Mouse (Mus musculus): ENCODE data around the gene Slc25a53. TPM values are rescaled to one million over a fixed set of nuclear protein-coding genes. Genes with fewer than 3 reads are reported as not detected.
A peak's percentile ranks its signal among the peaks of the same experiment; 100 is the strongest.
"Not testable (repeated sequence)": the region's sequence is repeated elsewhere in the genome, so short reads cannot be mapped to it uniquely, and the experiment has no call there.

The Slc25a53 gene
- polyA plus RNA-seq, 1 experiment from 2014 or later: 6.3 TPM

GRCm38 (mm10) chrX:136993641-136994040 lies 44.5 kb downstream of the Slc25a53 start:
- no peaks in the 10 kb centered on the region for H3K4me1 ChIP-seq
- 35% methylated on average over 14 of the region's 14 CpGs for WGBS
- H3K27ac ChIP-seq: no peak overlapping the region
- no peaks in the 10 kb centered on the region for H3K9me3 ChIP-seq
- peak overlapping the region; percentile 52; the same call in 1 of the 2 replicates for H3K4me3 ChIP-seq
- H3K36me3 ChIP-seq: no peaks in the 10 kb centered on the region
- H3K27me3 ChIP-seq (ENCODE audit: insufficient read depth, poor library complexity, severe bottlenecking): peaks cover 43% of the 10 kb centered on the region
- DNase-seq (ENCODE audit: low spot score): no peak

- 11% methylated on average over 26 of the region's 26 CpGs for WGBS
- Histone ChIP-seq H3K4me3 (peak within 1 kb of the TSS; percentile 52), H3K9me3 (no peaks in the 10 kb centered on the region), H3K36me3 (no peaks in the 10 kb centered on the region), H3K27ac (no peak within 1 kb of the TSS), H3K4me1 (no peaks in the 10 kb centered on the region), H3K27me3 (ENCODE audit: insufficient read depth, poor library complexity, severe bottlenecking) (peaks cover 43% of the 10 kb centered on the region)
- DNase-seq (ENCODE audit: low spot score): peak; percentile 79
Measured at GRCm38 (mm10) chrX:136992978-136993547, 45.0 kb downstream of the Slc25a53 start, which contains the start of gene Zcchc18. Zcchc18 (plus strand) TSS chrX:136993155.

GRCm38 (mm10) chrX:136992191-136992965 lies 45.7 kb downstream of the Slc25a53 start:
- 20% methylated on average over 19 of the region's 19 CpGs for WGBS
- Histone ChIP-seq H3K27me3 (ENCODE audit: insufficient read depth, poor library complexity, severe bottlenecking) (peaks cover 43% of the 10 kb centered on the region), H3K4me1 (no peaks in the 10 kb centered on the region), H3K36me3 (no peaks in the 10 kb centered on the region), H3K9me3 (no peaks in the 10 kb centered on the region), H3K27ac (no peak overlapping the region), H3K4me3 (peak overlapping the region; percentile 52)
- no peak for DNase-seq (ENCODE audit: low spot score)

GRCm38 (mm10) chrX:136991274-136991673 lies 46.8 kb downstream of the Slc25a53 start:
- no peak overlapping the region for H3K27ac ChIP-seq
- no peak for DNase-seq (ENCODE audit: low spot score)
- H3K4me3 ChIP-seq: no peak overlapping the region
- H3K9me3 ChIP-seq: no peaks in the 10 kb centered on the region
- H3K4me1 ChIP-seq: no peaks in the 10 kb centered on the region
- H3K27me3 ChIP-seq (ENCODE audit: insufficient read depth, poor library complexity, severe bottlenecking): peaks cover 37% of the 10 kb centered on the region
- no peaks in the 10 kb centered on the region for H3K36me3 ChIP-seq
- WGBS: 46% methylated on average over 2 of the region's 2 CpGs

GRCm38 (mm10) chrX:136986039-136986438 lies 52.1 kb downstream of the Slc25a53 start:
- DNase-seq (ENCODE audit: low spot score): no peak
- Histone ChIP-seq H3K4me1 (no peaks in the 10 kb centered on the region), H3K27ac (no peak overlapping the region)

GRCm38 (mm10) chrX:136978616-136979015 lies 59.5 kb downstream of the Slc25a53 start:
- H3K36me3 ChIP-seq: no peaks in the 10 kb centered on the region
- no peaks in the 10 kb centered on the region for H3K27me3 ChIP-seq (ENCODE audit: insufficient read depth, poor library complexity, severe bottlenecking)
- H3K4me3 ChIP-seq: no peak overlapping the region
- no peaks in the 10 kb centered on the region for H3K9me3 ChIP-seq
- H3K4me1 ChIP-seq: no peaks in the 10 kb centered on the region
- no peak overlapping the region for H3K27ac ChIP-seq
- no peak for DNase-seq (ENCODE audit: low spot score)

More at GRCm38 (mm10) chrX:136986039-136986438, 52.1 kb downstream of the Slc25a53 start:
- Histone ChIP-seq H3K9me3 (no peaks in the 10 kb centered on the region), H3K4me3 (no peak overlapping the region), H3K36me3 (no peaks in the 10 kb centered on the region), H3K27me3 (ENCODE audit: insufficient read depth, poor library complexity, severe bottlenecking) (peaks cover 1% of the 10 kb centered on the region; the same call in 1 of the 2 replicates)

- Histone ChIP-seq H3K36me3 (no peaks in the 10 kb centered on the region), H3K4me1 (no peaks in the 10 kb centered on the region), H3K27ac (no peak within 1 kb of the TSS), H3K4me3 (peak within 1 kb of the TSS; percentile 54), H3K9me3 (no peaks in the 10 kb centered on the region), H3K27me3 (ENCODE audit: insufficient read depth, poor library complexity, severe bottlenecking) (no peaks in the 10 kb centered on the region)
- DNase-seq (ENCODE audit: low spot score): peak; percentile 90
- 33% methylated on average over 15 of the region's 15 CpGs for WGBS
Measured at GRCm38 (mm10) chrX:136976424-136977084, 61.5 kb downstream of the Slc25a53 start, which contains the start of the genes Tmsb15l and Tmsb15b1. Tmsb15l (minus strand) TSS chrX:136976869. Tmsb15b1 (minus strand) TSS chrX:136976874.

GRCm38 (mm10) chrX:136975397-136975796 lies 62.7 kb downstream of the Slc25a53 start, which contains the start of gene Tmsb15b2:
Tmsb15b2 (minus strand) TSS chrX:136975497.
- H3K9me3 ChIP-seq; DNase-seq (ENCODE audit: low spot score); H3K27me3 ChIP-seq (ENCODE audit: insufficient read depth, poor library complexity, severe bottlenecking); H3K4me1 ChIP-seq; H3K27ac ChIP-seq; H3K36me3 ChIP-seq: not testable (repeated sequence)
- peak within 1 kb of the TSS; percentile 54 for H3K4me3 ChIP-seq
- WGBS: 80% methylated on average over 6 of the region's 6 CpGs

GRCm38 (mm10) chrX:136959688-136960087 lies 78.4 kb downstream of the Slc25a53 start:
- no peaks in the 10 kb centered on the region for H3K36me3 ChIP-seq
- H3K4me3 ChIP-seq: no peak overlapping the region
- H3K27ac ChIP-seq: no peak overlapping the region
- no peak for DNase-seq (ENCODE audit: low spot score)
- no peaks in the 10 kb centered on the region for H3K9me3 ChIP-seq
- 23% methylated on average over 2 of the region's 2 CpGs for WGBS
- no peaks in the 10 kb centered on the region for H3K4me1 ChIP-seq
- no peaks in the 10 kb centered on the region for H3K27me3 ChIP-seq (ENCODE audit: insufficient read depth, poor library complexity, severe bottlenecking)

GRCm38 (mm10) chrX:136958300-136958699 lies 79.8 kb downstream of the Slc25a53 start:
- not testable (repeated sequence) for DNase-seq (ENCODE audit: low spot score); H3K36me3 ChIP-seq; H3K9me3 ChIP-seq; H3K27me3 ChIP-seq (ENCODE audit: insufficient read depth, poor library complexity, severe bottlenecking); H3K27ac ChIP-seq; H3K4me1 ChIP-seq
- H3K4me3 ChIP-seq: peak overlapping the region; percentile 44; the same call in 1 of the 2 replicates
- 63% methylated on average over 5 of the region's 5 CpGs for WGBS

GRCm38 (mm10) chrX:136957583-136958279 lies 80.4 kb downstream of the Slc25a53 start:
- H3K4me1 ChIP-seq; H3K27me3 ChIP-seq (ENCODE audit: insufficient read depth, poor library complexity, severe bottlenecking); H3K27ac ChIP-seq; H3K36me3 ChIP-seq; H3K9me3 ChIP-seq: not testable (repeated sequence)
- WGBS: 26% methylated on average over 13 of the region's 13 CpGs
- peak; percentile 75 for DNase-seq (ENCODE audit: low spot score)
- peak overlapping the region; percentile 44 for H3K4me3 ChIP-seq

- 38% methylated on average over 3 of the region's 3 CpGs for WGBS
- Histone ChIP-seq H3K4me3 (no peak overlapping the region), H3K27me3 (ENCODE audit: insufficient read depth, poor library complexity, severe bottlenecking) (no peaks in the 10 kb centered on the region), H3K27ac (no peak overlapping the region), H3K4me1 (no peaks in the 10 kb centered on the region), H3K36me3 (no peaks in the 10 kb centered on the region), H3K9me3 (no peaks in the 10 kb centered on the region)
- DNase-seq (ENCODE audit: low spot score): no peak
Measured at GRCm38 (mm10) chrX:136937985-136938384, 100.1 kb downstream of the Slc25a53 start.
